Mouse (Mus musculus) cerebellum, postnatal 36 days (tissue): Measurements from ENCODE around the gene Cpt1b.

Experiments used
- DNase-seq, 2 experiments: peaks; one replicate each; pipeline ENCODE4 v3.0.0; 2021 to 2022; ENCODE audit warnings: mixed read lengths in 2 of 2

Gene Cpt1b

GRCm38 (mm10) chr15:89425711-89426121, at the start of gene Cpt1b:
Gene Cpt1b, minus strand, starts transcription at chr15:89425863.
- DNase-seq, result no peak

DNA sequence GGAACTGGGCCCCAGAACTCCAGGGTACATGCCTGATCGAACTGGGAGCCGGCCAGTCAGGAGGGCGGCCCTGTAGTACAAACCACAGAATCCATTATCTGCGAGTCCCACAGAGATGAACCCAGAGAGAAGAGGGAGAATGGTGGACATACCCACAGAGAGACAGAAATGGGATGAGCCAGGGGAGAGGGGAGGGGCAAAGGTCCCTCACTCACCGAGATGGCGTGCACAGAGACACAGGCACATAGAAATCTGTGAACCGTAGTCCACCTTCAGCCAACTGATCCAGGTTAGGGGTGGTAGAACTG, 49.6 kb upstream of the Cpt1b start:
- DNase-seq, result no peak

GRCm38 (mm10) chr15:89474596-89475292, 49.1 kb upstream of the Cpt1b start:
- DNase-seq, result no peak

- DNase-seq, result no peak
These were observed 48.3 kb upstream of the Cpt1b start for GRCm38 (mm10) chr15:89473921-89474320.

GRCm38 (mm10) chr15:89473370-89473769, 47.7 kb upstream of the Cpt1b start:
- no peak for DNase-seq

- no peak for DNase-seq
These were observed 45.8 kb upstream of the Cpt1b start for GRCm38 (mm10) chr15:89471476-89471875.

- DNase-seq, result peak in 1 of 2 experiments; percentile 46
These were observed 42.9 kb upstream of the Cpt1b start for GRCm38 (mm10) chr15:89468577-89468976.

DNA sequence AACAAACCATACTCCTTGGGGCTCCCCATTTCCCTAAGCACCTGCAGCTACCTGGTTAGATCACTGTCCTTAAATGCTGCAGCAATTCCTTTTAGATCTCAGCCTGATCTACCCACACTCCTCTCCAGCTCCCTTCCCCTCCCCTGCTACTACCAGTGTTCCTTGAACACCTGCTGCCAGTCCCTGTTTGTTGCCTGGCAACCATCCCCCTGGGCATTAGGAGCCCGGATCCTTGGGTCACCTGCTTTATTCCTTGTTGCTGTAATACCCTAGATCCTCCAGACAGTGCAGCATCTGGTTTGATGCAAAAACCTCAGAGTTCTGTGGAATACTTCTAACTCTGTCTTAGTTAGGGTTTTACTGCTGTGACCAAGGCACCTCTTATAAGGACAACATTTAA, 39.4 kb upstream of the Cpt1b start:
- DNase-seq, result no peak

DNA sequence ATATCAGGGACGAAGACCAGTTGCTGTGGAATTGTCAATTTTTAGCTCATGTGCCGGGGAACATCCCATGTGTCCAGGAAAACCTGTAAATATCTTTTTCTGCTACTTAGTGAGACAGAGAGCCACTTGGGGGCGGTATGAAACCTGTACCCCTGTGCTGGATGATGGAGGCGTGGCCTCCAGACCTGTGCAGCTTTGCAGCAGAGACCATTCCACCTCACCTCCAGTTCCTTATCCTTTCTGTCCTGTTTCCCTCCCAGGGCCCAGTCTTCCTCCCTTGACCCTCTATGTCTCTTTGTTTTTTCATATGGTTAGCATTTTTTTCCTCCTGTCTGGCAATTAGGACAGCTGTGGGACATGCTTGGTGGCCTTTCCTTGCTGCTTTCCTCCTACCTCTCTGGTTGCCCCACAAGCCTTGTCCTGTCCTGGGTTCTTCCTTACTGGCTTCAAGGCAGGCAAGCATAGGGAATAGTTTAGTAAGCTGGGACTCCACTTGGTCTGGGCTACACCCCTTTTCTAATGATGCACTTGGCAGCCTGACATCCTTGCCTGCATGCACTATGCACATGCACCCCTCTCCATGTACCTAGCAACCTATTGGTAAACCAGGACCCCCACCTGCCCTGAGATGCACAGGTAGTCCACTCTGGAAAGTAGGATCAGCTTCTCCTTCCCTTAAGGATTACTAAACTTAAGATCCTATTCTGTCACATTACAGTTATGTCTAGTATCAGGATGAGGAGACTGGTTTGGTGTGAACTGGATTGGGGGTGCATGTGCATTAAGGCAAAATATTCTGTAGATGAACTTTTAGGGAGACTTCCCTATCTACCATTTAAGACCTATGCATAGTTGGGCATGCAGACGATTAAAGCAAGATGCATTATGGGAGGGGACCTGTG, 37.9 kb upstream of the Cpt1b start:
- DNase-seq, result no peak

- DNase-seq, result no peak
These were observed 36.5 kb upstream of the Cpt1b start for GRCm38 (mm10) chr15:89462176-89462575.

GRCm38 (mm10) chr15:89461321-89461720, 35.7 kb upstream of the Cpt1b start:
- no peak for DNase-seq

DNA sequence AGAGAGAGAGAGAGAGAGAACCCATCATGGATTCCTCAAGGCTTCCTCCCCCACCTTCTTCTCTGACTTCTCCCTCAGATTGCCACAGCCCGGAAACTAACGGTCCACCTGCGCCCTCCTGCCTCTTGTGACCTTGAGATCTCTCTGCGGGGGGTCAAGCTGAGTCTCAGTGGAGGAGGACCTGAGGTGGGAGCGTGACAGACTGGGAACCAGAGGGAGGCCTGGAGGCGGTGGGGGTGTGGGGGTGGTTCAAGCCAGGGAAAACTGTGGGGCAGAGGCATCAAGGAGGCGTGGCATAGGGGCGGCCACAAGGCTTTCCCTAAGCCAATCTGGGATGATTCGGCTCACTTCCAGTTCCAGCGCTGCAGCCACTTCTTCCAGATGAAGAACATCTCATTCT, 34.6 kb upstream of the Cpt1b start:
- peak in 1 of 2 experiments; percentile 56 for DNase-seq

DNA sequence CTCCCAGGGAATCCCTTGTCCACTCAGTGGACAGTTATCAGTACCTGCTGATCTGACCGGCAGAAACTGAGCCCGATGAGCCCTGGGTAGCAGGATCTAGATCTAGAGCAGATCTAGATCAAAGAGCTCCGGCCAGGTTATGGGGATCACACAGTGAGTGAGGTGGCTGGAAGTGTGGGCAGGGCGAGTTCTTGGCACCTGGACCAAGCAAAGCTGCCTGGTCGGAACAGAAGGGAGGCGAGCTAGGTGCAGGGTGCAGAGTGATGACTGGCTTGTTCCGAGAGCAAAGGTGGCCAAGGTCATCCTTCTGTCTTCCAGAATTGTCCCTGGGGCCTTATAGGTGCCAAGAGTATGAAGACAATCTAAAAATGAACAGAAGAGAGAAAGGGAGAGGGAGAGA, 34.2 kb upstream of the Cpt1b start:
- DNase-seq, result no peak

- DNase-seq, result no peak
These were observed 33.3 kb upstream of the Cpt1b start for GRCm38 (mm10) chr15:89458942-89459341.

- no peak for DNase-seq
These were observed 30.0 kb upstream of the Cpt1b start for GRCm38 (mm10) chr15:89455642-89456041.

DNA sequence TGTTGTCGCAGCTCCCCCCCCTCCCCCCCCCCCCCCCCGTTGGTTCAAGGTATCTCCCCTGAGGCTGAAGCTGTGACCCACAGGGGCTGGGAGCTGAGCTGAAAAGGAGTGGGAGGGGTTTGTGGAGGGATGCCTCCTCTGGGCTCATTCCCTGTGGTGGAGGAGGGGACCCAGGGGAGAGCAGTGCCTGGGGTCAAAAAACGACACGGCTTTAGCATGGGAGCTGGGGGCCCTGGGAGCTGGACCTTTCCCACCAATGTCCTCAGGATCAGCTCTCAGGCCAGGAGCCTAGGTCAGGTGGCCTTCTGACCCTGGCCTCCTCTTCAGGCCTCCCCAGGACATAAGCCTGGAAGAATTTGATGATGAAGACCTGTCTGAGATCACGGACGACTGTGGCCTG, 29.2 kb upstream of the Cpt1b start:
- no peak for DNase-seq

DNA sequence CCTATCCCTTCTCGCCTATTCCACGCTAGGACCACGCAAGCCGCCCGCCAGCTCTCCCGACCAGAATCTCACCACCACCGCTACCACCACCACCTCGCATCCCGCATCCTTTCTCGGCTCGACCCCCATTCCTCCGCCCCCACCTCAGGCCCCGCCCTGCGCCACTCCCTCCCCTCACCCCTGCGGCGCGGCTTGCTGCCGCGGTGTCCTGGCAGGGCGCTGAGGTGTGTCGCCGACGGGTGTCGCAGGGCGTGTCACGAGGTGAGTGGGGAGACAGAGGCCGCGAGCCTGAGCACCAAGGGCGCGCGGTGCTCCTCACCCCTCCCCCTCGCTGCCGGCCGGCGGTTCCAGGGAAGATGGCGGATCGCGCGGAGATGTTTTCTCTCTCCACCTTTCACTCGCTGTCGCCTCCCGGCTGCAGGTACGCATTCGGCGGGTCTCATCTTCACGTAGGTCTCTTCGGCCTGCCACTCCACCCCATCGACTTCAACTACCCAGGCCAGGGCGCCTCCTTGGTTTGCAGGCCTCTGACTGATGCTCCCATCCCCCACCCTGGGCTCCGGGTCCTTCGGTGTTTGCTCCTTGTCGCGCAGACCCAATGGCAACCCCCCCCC, 28.3 kb upstream of the Cpt1b start, which contains the start of gene Mapk8ip2:
Mapk8ip2 (plus strand) TSS at position 49 of the 614 bp plus-strand sequence.
- DNase-seq, result peak; percentile 79 to 82

DNA sequence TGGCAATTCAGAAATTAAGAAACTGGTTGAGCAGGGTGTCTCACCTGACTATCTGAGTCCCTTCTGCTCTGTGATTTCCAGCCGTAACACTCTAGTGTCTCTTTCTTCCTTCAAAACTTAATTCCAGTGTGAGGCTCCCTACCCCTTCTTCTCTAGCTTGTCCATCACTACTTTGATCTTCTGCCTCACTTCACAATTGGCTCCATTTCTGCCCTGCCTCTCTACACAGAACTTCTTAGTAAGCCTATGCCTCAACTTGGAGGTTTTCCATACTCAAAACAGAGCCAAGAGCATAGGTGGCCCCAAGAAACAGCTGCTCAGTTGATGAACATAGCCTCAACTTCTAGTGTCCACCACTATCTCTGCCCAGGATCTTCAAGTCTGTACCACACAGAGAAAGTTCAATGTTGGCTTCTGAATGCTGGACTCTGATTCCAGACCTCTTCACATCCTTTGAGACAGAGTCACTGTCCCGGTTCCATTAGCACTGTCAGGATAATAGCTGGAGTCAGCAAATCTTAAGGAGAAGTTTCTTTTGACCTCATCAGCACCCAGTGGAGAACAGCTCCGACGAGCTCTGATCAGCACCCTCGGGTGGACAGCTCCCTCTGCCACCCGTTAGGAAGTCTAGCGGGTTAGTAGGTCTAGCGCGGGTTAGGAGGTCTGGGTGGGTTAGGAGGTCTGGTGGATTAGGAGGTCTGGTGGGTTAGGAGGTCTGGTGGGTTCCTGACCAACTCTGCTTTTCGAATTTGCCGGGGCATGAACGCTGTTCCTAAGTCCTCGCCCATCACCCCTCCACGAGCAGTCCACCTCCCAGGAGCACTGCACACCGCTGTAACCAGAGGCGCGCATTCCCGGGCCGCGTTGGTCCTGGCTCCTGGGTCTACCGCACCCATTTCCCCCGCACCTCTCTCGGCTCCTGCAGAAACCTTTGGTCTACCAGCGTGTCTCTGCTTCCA, 27.5 kb upstream of the Cpt1b start:
- no peak for DNase-seq

GRCm38 (mm10) chr15:89442486-89443070, 16.9 kb upstream of the Cpt1b start:
- no peak for DNase-seq

- no peak for DNase-seq
These were observed 10.2 kb upstream of the Cpt1b start for GRCm38 (mm10) chr15:89435878-89436277.

GRCm38 (mm10) chr15:89434136-89434535, 8.5 kb upstream of the Cpt1b start:
- DNase-seq, result no peak

DNA sequence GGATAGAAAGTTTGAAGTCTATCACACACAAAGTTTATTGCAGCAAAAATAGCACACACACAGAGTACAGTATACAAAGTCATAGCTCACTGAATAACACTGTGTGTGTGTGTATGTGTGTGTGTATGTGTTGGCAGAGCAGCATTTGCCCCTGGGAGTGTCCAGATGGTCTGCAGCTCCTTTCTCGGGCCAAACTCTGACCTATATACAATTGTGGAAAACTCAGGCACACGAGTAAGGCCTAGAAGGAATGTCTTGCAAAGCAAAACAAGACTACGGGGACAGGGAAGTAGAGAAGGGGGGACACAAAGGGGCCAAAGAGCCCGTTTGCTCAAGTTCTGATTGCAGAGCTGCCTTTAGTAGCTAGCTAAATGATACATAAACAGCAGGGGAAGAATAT, 7.3 kb upstream of the Cpt1b start:
- DNase-seq, result peak; percentile 60 to 67
